Mouse (Mus musculus): ENCODE measurements around the gene Crocc.

Crocc gene

GRCm38 (mm10) chr4:141030541-141031206 is 29.7 kb downstream of the Crocc start:
- in situ Hi-C loops (cut with MboI; ENCODE audit: unreplicated experiment in 2 of 2) = loop anchor here (5.0 to 10.0 kb wide), 4 partner anchors 123 to 246 kb away; partner anchors contain the start of gene Padi2 (in 2 of the 2)

GRCm38 (mm10) chr4:141024992-141025391 is 35.4 kb downstream of the Crocc start:
- in situ Hi-C loops (cut with MboI; ENCODE audit: unreplicated experiment in 2 of 2) = loop anchor here (5.0 kb wide), 1 partner anchor 58 kb away; no protein-coding TSS in a partner anchor

DNA sequence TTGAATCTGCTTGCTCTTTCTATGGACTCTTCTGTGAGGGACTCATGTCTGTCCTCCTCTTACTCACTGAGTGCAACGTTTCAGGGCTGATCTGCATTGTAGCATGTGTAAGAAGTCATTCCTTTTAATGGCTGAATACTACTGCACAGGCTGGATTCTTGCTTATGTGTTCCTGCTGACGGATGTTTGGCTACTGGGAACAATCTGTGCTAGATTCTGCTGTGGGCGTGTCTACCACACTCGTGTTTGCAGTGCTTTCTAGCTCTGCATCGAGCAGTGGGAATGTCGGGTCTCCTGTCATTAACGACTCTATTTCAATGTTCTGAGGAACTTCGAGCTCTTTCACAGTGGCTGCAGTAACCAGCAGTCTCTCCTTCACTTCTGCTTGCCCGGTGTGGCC is 36.3 kb downstream of the Crocc start:
- in situ Hi-C loops (cut with MboI; ENCODE audit: unreplicated experiment in 2 of 2) = loop anchor here (5.0 kb wide), 1 partner anchor 57 kb away; no protein-coding TSS in a partner anchor

DNA sequence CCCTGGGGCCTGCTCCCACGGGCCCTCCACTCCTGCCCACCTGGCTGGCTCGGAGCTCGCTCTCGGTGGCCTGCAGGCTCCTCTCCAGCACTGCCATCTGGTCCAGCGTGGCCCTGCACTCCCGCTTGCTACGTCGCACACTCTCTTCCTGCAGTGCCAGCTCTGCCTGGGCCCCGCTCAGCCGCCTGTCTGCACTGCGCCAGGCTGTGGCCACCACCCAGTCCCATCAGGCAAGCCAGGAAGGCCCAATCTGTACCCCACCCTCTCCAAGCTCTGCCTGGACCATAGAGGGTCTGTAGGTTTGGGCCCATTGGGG is 38.8 kb downstream of the Crocc start:
- in situ Hi-C loops (cut with MboI; ENCODE audit: unreplicated experiment in 2 of 2) = loop anchor here (5.0 kb wide), 1 partner anchor 54 kb away; no protein-coding TSS in a partner anchor

- in situ Hi-C loops (cut with MboI; ENCODE audit: unreplicated experiment in 2 of 2) = loop anchor here (5.0 kb wide), 1 partner anchor 54 kb away; no protein-coding TSS in a partner anchor
Measured at GRCm38 (mm10) chr4:141020811-141021613, 39.3 kb downstream of the Crocc start.

DNA sequence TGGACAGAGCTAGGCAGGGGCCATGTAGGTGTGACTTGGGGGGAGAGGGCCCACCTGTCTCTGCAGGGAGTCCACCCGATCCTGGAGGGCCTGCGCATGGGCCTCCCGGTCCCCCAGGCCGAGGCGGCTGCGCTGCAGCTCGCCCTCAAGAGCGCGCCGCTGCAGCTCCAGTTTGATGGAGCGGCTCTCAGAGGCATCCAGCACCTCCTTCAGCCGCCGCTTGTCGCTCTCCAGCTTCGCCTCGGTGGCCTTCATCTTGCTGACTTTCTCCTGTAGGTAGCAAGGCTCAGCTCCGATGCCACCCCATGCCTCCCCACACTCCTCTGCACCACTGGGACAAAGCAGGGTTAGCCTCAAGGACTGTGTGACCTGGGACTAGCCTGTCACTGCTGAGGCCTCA is 40.1 kb downstream of the Crocc start:
- in situ Hi-C loops (cut with MboI; ENCODE audit: unreplicated experiment in 2 of 2) = loop anchor here (5.0 kb wide), 1 partner anchor 53 kb away; no protein-coding TSS in a partner anchor

- in situ Hi-C loops (cut with MboI; ENCODE audit: unreplicated experiment in 2 of 2) = no loop called here
Measured at GRCm38 (mm10) chr4:141017657-141018436, 42.5 kb downstream of the Crocc start.

DNA sequence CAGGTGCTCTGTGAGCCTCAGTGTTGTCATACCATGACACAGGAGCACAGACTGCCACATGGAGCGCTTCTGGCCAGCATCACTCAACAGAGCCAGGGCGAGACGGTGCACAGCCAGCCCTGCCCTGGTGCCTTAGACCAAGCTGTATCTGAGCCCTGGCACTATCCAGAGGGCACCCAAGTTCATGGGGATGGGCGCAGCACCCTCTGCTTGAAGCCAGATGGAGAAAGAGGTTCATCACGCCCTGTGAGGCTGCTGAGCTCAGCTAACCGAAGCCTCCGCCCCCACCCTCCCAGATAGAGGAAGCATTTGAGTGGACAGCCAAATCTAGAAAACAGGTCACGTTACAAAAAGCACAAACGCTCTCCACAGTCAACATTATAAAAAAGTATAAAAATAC is 44.0 kb downstream of the Crocc start:
- in situ Hi-C loops (cut with MboI; ENCODE audit: unreplicated experiment in 2 of 2) = no loop called here

- in situ Hi-C loops (cut with MboI; ENCODE audit: unreplicated experiment in 2 of 2) = no loop called here
Measured at GRCm38 (mm10) chr4:141015356-141015755, 45.0 kb downstream of the Crocc start.

- in situ Hi-C loops (cut with MboI; ENCODE audit: unreplicated experiment in 2 of 2) = no loop called here
Measured at GRCm38 (mm10) chr4:141014856-141015255, 45.5 kb downstream of the Crocc start.

- in situ Hi-C loops (cut with MboI; ENCODE audit: unreplicated experiment in 2 of 2) = no loop called here
Measured at GRCm38 (mm10) chr4:141014114-141014513, 46.2 kb downstream of the Crocc start.

GRCm38 (mm10) chr4:141012558-141012957 is 47.8 kb downstream of the Crocc start:
- in situ Hi-C loops (cut with MboI; ENCODE audit: unreplicated experiment in 2 of 2) = no loop called here

DNA sequence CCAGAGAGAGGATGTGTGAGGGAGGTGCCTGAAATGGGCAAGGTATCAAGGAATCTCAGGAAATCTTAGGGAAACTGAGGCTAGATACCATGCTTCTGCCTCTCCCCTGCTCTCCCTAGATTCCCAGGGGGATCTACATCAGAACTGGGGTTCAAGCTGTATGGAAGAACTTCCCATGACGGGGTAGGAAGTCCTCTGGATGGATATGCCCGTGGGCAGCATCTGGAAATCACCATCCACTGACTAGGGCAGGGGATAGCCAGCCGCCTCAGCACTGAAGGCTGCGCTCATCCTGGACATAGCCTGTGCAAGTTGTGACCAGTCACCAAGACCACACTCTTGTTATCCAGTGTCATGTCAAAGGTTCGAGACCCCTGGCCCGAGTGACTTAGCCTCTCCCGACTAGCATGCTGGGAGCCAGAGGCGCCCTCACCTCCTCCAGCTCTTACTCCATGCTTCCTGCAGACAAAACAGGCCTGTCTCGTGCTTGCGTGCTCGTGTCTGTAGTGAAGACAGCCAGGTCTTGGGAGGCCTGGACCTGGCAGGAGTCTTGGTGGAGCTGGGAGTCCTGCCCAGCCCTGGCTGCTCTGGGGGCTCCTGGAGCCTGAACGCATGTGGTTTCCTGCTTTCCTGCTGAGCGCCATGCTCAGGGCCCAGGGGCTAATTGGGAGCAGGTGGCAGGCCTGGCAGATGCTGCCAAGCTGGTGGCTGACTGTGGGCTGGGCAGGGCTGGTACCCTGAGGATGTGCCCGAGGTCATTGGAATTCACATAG is 48.6 kb downstream of the Crocc start:
- in situ Hi-C loops (cut with MboI; ENCODE audit: unreplicated experiment in 2 of 2) = no loop called here

DNA sequence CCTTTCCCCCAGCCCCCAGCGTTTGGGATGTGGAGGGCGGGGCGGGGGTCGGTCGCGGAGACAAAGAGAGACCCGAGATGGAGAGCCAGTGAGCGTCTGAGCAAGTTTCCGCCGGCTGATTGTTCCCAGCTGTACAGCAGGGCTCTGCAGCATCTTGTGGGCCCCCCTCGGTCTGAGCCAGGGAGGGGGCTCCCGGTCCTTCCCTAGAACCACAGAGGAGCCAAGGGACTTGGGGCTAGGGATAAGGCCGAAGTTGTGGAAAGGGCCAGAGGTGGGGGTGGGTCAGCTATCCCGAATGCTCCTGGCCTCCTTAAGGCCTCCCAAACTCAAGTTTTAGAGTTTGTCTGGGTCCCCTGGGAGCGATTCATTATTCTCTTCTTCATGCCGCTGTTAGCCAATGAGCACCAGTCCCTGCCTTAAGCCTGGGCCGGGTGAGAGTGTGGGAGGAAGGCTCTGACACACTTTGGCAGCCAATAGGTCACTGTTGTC is 49.4 kb downstream of the Crocc start:
- in situ Hi-C loops (cut with MboI; ENCODE audit: unreplicated experiment in 2 of 2) = no loop called here

GRCm38 (mm10) chr4:141010526-141010925 is 49.8 kb downstream of the Crocc start:
- in situ Hi-C loops (cut with MboI; ENCODE audit: unreplicated experiment in 2 of 2) = no loop called here

DNA sequence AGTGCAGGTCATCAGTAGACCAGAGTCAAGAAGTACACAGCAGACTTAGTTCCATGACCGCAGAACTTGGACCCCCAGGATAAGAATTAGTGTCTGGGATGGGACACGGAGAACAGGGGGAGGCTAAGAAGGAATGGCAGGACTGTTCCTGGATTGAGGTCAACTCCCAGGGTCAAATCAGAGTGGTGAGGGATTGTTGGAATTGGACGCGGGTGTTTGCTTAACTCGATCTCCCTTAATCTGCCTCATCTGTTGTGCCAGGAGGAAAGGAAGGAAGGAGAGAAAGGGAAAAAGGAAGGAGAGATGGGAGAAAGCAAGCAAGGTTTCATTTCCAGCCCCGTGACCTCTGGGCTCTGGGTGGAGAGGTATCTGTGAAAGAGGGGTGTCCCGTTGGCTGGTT is 50.2 kb downstream of the Crocc start, which contains the start of gene Mfap2:
Mfap2 (plus strand) TSS at position 301 of the 400 bp plus-strand sequence.
- in situ Hi-C loops (cut with MboI; ENCODE audit: unreplicated experiment in 2 of 2) = no loop called here

GRCm38 (mm10) chr4:141008028-141008427 is 52.3 kb downstream of the Crocc start:
- in situ Hi-C loops (cut with MboI; ENCODE audit: unreplicated experiment in 2 of 2) = no loop called here

DNA sequence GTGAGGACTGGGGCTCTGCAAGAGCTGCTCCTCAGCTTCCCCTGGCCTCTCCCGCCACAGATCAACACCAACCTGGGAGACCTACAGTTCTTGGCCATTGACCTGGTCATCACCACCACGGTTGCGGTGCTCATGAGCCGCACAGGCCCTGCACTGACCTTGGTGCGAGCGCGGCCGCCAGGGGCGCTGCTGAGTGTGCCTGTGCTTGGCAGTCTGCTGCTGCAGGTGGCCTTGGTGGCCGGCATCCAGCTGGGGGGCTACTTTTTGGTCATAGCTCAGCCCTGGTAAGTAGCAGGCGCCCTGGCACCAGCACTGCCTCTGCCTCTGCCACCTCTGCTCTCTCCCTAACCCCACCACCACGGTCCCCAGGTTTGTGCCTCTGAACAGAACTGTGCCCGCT is 54.4 kb downstream of the Crocc start:
- in situ Hi-C loops (cut with MboI; ENCODE audit: unreplicated experiment in 2 of 2) = no loop called here

DNA sequence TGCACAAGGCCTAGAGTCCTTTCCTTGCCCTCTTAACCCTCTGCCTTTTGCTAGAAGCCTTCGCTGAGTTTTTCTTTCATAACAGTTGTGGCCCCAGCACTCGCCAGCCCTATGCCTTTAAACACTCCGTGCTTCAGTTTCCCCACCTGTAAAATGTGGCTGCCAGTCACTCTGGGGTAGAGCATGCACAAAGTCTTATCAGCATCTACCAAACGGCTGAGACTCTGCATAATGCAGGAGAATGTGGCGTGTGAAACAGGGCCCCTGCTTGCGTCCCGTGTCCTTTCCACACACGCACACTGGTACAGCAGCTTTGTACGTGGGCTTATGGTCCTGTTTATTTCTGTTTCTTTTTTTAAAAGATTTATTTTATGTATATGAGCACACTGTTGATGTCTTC is 63.5 kb downstream of the Crocc start:
- in situ Hi-C loops (cut with MboI; ENCODE audit: unreplicated experiment in 2 of 2) = no loop called here

DNA sequence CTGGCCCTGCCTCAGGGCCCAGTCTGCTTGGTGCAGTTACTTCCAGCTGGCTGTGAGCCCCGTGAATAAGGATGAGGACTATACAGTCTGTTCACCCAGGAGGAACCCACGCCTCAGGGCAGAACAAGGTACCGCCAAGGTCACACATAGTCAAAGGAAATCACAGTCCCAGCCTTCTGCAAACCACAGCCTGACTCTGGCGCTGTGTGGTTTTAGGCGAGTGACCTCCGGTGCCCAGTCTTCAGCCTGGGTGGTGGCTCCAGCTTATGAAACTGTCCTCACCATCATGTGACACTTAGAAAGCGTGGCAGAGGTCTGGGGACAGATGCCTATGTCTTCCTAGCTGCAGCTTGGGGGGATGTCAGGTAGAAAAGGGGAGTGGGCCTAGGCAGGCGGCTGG is 64.5 kb downstream of the Crocc start:
- in situ Hi-C loops (cut with MboI; ENCODE audit: unreplicated experiment in 2 of 2) = no loop called here

All from v-Abl transformed pro-B cells (cell line).